Mouse (Mus musculus) intestine, postnatal 0 days (tissue): ENCODE measurements around the gene Dact3. TPM values are rescaled to one million over a fixed set of nuclear protein-coding genes. Genes with fewer than 3 reads are reported as not detected.

ENCODE experiments used
- ATAC-seq: fragments of 200-750 bp; cut with Nextera tagmentation; 2 replicates; pipeline ENCODE4 v1.8.0; 2017; ENCODE audit warnings: mild to moderate bottlenecking, moderate TSS enrichment, moderate library complexity
- H3K27ac ChIP-seq: fragments of 300-500 bp; sonication (generic); 2 replicates; pipeline ENCODE4 v1.5.1; 2014; ENCODE audit warnings: mild to moderate bottlenecking, low read depth, low read length, moderate library complexity
- H3K27me3 ChIP-seq: fragments of 300-500 bp; sonication (generic); replicated peaks from 2 replicates; pipeline ENCODE4 v1.6.1; 2014; ENCODE audit warnings: low read length, mixed read lengths; ENCODE audit not compliant: control insufficient read depth, insufficient read depth
- H3K36me3 ChIP-seq: fragments of 300-500 bp; sonication (generic); 2 replicates; pipeline ENCODE4 v1.6.1; 2014; ENCODE audit warnings: mild to moderate bottlenecking, moderate library complexity; ENCODE audit not compliant: control insufficient read depth, insufficient read depth
- H3K4me1 ChIP-seq: fragments of 300-500 bp; sonication (generic); replicated peaks from 2 replicates; pipeline ENCODE4 v1.6.1; 2014; ENCODE audit warnings: antibody characterized with exemption, low read length, mixed read lengths; ENCODE audit not compliant: control insufficient read depth, insufficient read depth
- H3K4me2 ChIP-seq: fragments of 300-500 bp; sonication (generic); replicated peaks from 2 replicates; pipeline ENCODE4 v1.6.1; 2014; ENCODE audit warnings: low read depth, mild to moderate bottlenecking, moderate library complexity
- H3K4me3 ChIP-seq: fragments of 300-500 bp; sonication (generic); 2 replicates; pipeline ENCODE4 v1.5.1; 2014; ENCODE audit warnings: low read depth, low read length
- H3K9ac ChIP-seq: fragments of 300-500 bp; sonication (generic); 2 replicates; pipeline ENCODE4 v1.6.1; 2014; ENCODE audit warnings: mild to moderate bottlenecking, low read depth, low read length
- H3K9me3 ChIP-seq: fragments of 300-500 bp; sonication (generic); 2 replicates; pipeline ENCODE4 v1.6.1; 2016; ENCODE audit warnings: mixed run types; ENCODE audit not compliant: control insufficient read depth
- CTCF ChIP-seq: sonication (generic); IDR thresholded peaks from 2 replicates; pipeline ENCODE4 v1.5.1; 2016; ENCODE audit warnings: low read depth, mild to moderate bottlenecking, control low read depth, antibody characterized with exemption, moderate library complexity
- WGBS: fragments of 180-500 bp; shearing (Covaris S2); extraction: QIAGEN DNeasy Blood & Tissue Kit; methylation state at CpG from one replicate; pipeline ENCODE4 v1.1.7; 2014; 5-methylcytosine and 5-hydroxymethylcytosine counted together
- polyA plus RNA-seq: library from polyadenylated mRNA; unstranded; fragments of >200 nt; fragmentation: Nextera tagmentation; extraction: Ambion mirVana; gene quantifications from 2 replicates; pipeline ENCODE4 v1.2.1, GENCODE M21; 2015

The Dact3 gene
- polyA plus RNA-seq, 1 experiment from 2014 or later = 3.7 TPM

GRCm38 (mm10) chr7:16930850-16931249 is 55.7 kb downstream of the Dact3 start:
- Histone ChIP-seq H3K9me3 (no peaks in the 10 kb centered on the region), H3K36me3 (no peaks in the 10 kb centered on the region), H3K4me2 (no peak overlapping the region), H3K27me3 (no peaks in the 10 kb centered on the region), H3K27ac (no peak overlapping the region), H3K4me1 (no peaks in the 10 kb centered on the region), H3K4me3 (no peak overlapping the region), H3K9ac (no peak overlapping the region)
- peak; percentile 82 for TF ChIP-seq CTCF
- 2% methylated on average over 1 of the region's 1 CpGs for WGBS
- ATAC-seq = no peak; the same call in 1 of the 2 replicates

- H3K9ac ChIP-seq = no peak overlapping the region
- 19% methylated on average over 14 of the region's 14 CpGs for WGBS
- H3K36me3 ChIP-seq = no peaks in the 10 kb centered on the region
- no peak overlapping the region for H3K27ac ChIP-seq
- no peak overlapping the region for H3K4me2 ChIP-seq
- H3K27me3 ChIP-seq = no peaks in the 10 kb centered on the region
- no peaks in the 10 kb centered on the region for H3K9me3 ChIP-seq
- no peak overlapping the region for H3K4me3 ChIP-seq
- peak; percentile 41; the same call in 1 of the 2 replicates for ATAC-seq
- H3K4me1 ChIP-seq = no peaks in the 10 kb centered on the region
- TF ChIP-seq CTCF = peak; percentile 93
Observed at GRCm38 (mm10) chr7:16931968-16932627, 57.0 kb downstream of the Dact3 start.

- H3K36me3 ChIP-seq = no peaks in the 10 kb centered on the region
- H3K9me3 ChIP-seq = no peaks in the 10 kb centered on the region
- H3K4me2 ChIP-seq = no peak overlapping the region
- no peak overlapping the region for H3K9ac ChIP-seq
- no peak overlapping the region for H3K27ac ChIP-seq
- no peaks in the 10 kb centered on the region for H3K4me1 ChIP-seq
- H3K27me3 ChIP-seq = no peaks in the 10 kb centered on the region
- whole genome bisulfite sequencing = 44% methylated on average over 14 of the region's 14 CpGs
- H3K4me3 ChIP-seq = no peak overlapping the region
- ATAC-seq = no peak
- peak; percentile 83 for TF ChIP-seq CTCF
Observed at GRCm38 (mm10) chr7:16932704-16933577, 57.8 kb downstream of the Dact3 start.

Other genes starting within 250 kb of the Dact3 start
- not detected in 2 replicates for gene Ceacam15, start 199.6 kb upstream of the Dact3 start, polyA plus RNA-seq
- not detected in 2 replicates for gene Ceacam9, start 153.4 kb upstream of the Dact3 start, polyA plus RNA-seq
- gene Ap2s1, start 136.9 kb upstream of the Dact3 start, polyA plus RNA-seq = 316 and 329 TPM in 2 replicates
- 19.8 and 22.8 TPM in 2 replicates for gene Slc1a5, start 94.0 kb upstream of the Dact3 start, polyA plus RNA-seq
- gene Strn4, start 59.4 kb upstream of the Dact3 start, polyA plus RNA-seq = 33.7 and 35.8 TPM in 2 replicates
- gene Fkrp, start 58.6 kb upstream of the Dact3 start, polyA plus RNA-seq = 12.3 and 12.7 TPM in 2 replicates
- gene Prkd2, start 32.4 kb upstream of the Dact3 start, polyA plus RNA-seq = 9.2 and 11.2 TPM in 2 replicates
- gene Gng8, start 16.5 kb downstream of the Dact3 start, polyA plus RNA-seq = 4.7 and 5.3 TPM in 2 replicates
- 1.7 and 1.8 TPM in 2 replicates for gene Ptgir, start 31.2 kb downstream of the Dact3 start, polyA plus RNA-seq
- gene Calm3, start 48.8 kb downstream of the Dact3 start, polyA plus RNA-seq = 236 and 241 TPM in 2 replicates
- gene Pnmal2, start 69.4 kb downstream of the Dact3 start, polyA plus RNA-seq = 3.3 and 3.6 TPM in 2 replicates
- 2.0 and 2.2 TPM in 2 replicates for gene Pnmal1, start 84.4 kb downstream of the Dact3 start, polyA plus RNA-seq
- gene Gm42372, start 107.8 kb downstream of the Dact3 start, polyA plus RNA-seq = 0.09 and 0.10 TPM in 2 replicates
- 3.6 and 4.0 TPM in 2 replicates for gene Ccdc8, start 117.4 kb downstream of the Dact3 start, polyA plus RNA-seq
- 44.4 and 45.0 TPM in 2 replicates for gene Ppp5c, start 152.6 kb downstream of the Dact3 start, polyA plus RNA-seq
- gene Hif3a, start 187.1 kb downstream of the Dact3 start, polyA plus RNA-seq = 15.9 and 18.4 TPM in 2 replicates
- 0.33 and 0.46 TPM in 2 replicates for gene Psg16, start 198.7 kb downstream of the Dact3 start, polyA plus RNA-seq